Mouse (Mus musculus) CH12.LX (cell line): ENCODE results near the gene Pde4d.

Experiments
- CHD1 ChIP-seq: IDR thresholded peaks from 2 replicates; pipeline ENCODE4 v1.6.1; 2012; ENCODE audit warnings: low read depth, low read length, improper control_type of control experiment, inconsistent platforms
- CTCF ChIP-seq, 2 experiments: IDR thresholded peaks in 1 of 2; conservative IDR thresholded peaks in 1 of 2; 2 replicates each; pipeline ENCODE4 v1.5.1; 2011 to 2012; ENCODE audit warnings: low read depth in 2 of 2, low read length in 2 of 2, improper control_type of control experiment in 1 of 2, inconsistent platforms in 1 of 2, mild to moderate bottlenecking in 1 of 2, moderate library complexity in 1 of 2
- EP300 ChIP-seq: IDR thresholded peaks from 2 replicates; pipeline ENCODE4 v1.6.1; 2011; ENCODE audit warnings: low read length, improper control_type of control experiment
- GABPA ChIP-seq: IDR thresholded peaks from 2 replicates; pipeline ENCODE4 v1.6.1; 2012; ENCODE audit warnings: low read depth, low read length, improper control_type of control experiment, inconsistent platforms; ENCODE audit not compliant: insufficient replicate concordance
- MAX ChIP-seq: IDR thresholded peaks from 2 replicates; pipeline ENCODE4 v1.6.1; 2011; ENCODE audit warnings: low read length, improper control_type of control experiment
- MEF2A ChIP-seq: IDR thresholded peaks from 2 replicates; pipeline ENCODE4 v1.6.1; 2014; ENCODE audit warnings: low read depth, mild to moderate bottlenecking, inconsistent platforms, low read length, improper control_type of control experiment, borderline replicate concordance
- MYC ChIP-seq: IDR thresholded peaks from 2 replicates; pipeline ENCODE4 v1.6.1; 2011; ENCODE audit warnings: low read depth, mild to moderate bottlenecking, improper control_type of control experiment, low read length
- POLR2A ChIP-seq: IDR thresholded peaks from 2 replicates; pipeline ENCODE4 v1.6.1; 2011; ENCODE audit warnings: low read depth, mild to moderate bottlenecking, improper control_type of control experiment, low read length
- POLR2AphosphoS2 ChIP-seq: IDR thresholded peaks from 2 replicates; pipeline ENCODE4 v1.6.1; 2011; ENCODE audit warnings: low read depth, low read length, improper control_type of control experiment
- SIN3A ChIP-seq: IDR thresholded peaks from 2 replicates; pipeline ENCODE4 v1.6.1; 2012; ENCODE audit warnings: low read length, improper control_type of control experiment, inconsistent platforms
- USF1 ChIP-seq: IDR thresholded peaks from 2 replicates; pipeline ENCODE4 v1.6.1; 2014; ENCODE audit warnings: low read depth, mild to moderate bottlenecking, inconsistent platforms, low read length, improper control_type of control experiment

DNA sequence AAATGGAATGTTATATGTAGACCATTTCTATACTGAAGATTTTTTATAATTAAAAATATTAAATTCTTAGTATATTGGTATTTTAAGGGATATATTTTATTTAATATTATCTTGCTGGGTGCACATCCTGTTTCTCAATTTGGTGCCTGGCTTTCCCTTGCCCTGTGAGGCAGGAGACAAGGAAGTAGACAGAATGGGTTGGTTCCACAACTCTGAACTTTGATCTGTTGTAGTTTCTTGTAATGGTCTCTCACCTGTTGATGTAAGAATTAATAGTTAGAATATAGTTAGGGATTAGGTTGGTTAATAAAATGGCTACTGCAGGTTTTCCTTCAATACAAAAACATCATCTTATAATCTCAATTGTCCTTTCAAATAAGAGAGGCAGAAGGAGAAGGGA lies 227.3 kb downstream of the Pde4d start:
- TF ChIP-seq MAX, result no peak
- no peak for TF ChIP-seq POLR2A
- TF ChIP-seq CTCF (conservative IDR thresholded peaks at IDR 0.05 in 1 of 2, IDR thresholded peaks at IDR 0.05 in 1 of 2; ENCODE audit: low read depth in 2 of 2, low read length in 2 of 2), result no peak
- TF ChIP-seq GABPA, result no peak
- TF ChIP-seq CHD1, result no peak
- TF ChIP-seq EP300, result no peak
- no peak for TF ChIP-seq USF1
- TF ChIP-seq MYC, result no peak
- no peak for TF ChIP-seq SIN3A
- no peak for TF ChIP-seq MEF2A
- TF ChIP-seq POLR2AphosphoS2, result no peak
